Mouse (Mus musculus): ENCODE measurements around the gene Wdr20. TPM values are rescaled to one million over a fixed set of nuclear protein-coding genes. Genes with fewer than 3 reads are reported as not detected.

Gene Wdr20
- total and polyA plus RNA-seq, 3 experiments: 17.9 to 26.2 (median 22.8) TPM

DNA sequence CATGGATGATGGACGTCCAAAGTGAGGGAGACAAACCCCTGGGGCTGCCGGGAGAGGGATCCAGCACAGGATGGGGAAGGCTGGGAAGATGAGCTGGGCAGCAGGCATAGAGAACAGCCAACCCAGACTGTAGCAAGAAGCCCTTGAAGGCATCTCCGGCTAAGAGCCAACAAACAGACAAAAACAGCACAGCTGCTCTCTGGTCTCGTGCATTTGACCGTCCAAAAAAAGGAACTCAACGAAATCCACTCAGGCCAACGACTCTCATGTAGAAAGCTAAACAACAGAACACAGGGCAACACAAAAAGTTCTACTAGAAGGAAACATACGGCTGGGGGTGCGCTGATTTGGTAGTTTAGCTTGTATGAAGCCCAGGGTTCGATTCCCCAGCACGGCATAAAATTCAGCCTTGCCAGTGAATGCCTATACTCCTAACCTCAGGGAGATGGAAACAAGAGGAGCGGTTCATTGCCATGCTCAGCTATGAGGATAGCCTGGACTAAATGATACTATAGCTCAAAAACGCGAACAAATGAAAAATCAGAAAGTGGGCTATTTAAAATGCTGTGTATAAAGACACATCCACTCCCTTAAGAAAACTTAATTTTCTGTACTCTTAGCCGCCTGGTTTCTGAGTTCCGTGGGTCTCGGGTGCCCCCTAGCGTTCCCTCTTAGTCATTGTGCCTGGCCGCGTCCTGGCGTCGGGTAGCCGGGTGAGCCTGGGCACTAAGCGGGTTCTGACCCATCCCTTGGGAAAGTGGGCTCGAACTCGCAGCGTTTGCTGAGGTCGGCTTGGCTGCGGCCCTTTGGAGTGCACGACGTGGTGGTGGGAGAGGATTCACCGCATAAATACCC lies 105.7 kb downstream of the Wdr20 start:
- Histone ChIP-seq H3K4me2 (ENCODE audit: insufficient read depth, low read depth, poor library complexity, severe bottlenecking) (peak overlapping the region; percentile 82), H3K79me2 (replicated peaks; ENCODE audit: control insufficient read depth, extremely low read depth, insufficient read depth, poor library complexity, severe bottlenecking) (no peaks in the 10 kb centered on the region), H3K9me3 (replicated peaks; ENCODE audit: low read length) (no peaks in the 10 kb centered on the region), H3K27ac (ENCODE audit: insufficient read depth, low read depth) (no peak overlapping the region), H3K4me3 (replicated peaks in 1 of 3; ENCODE audit: low read depth in 2 of 3, low read length in 2 of 3, poor library complexity in 1 of 3) (peak overlapping the region; percentile 61 to 68 (median 64)), H3K27me3 (replicated peaks) (peaks cover 10% of the 10 kb centered on the region), H3K4me1 (ENCODE audit: control insufficient read depth in 1 of 2, insufficient read depth in 2 of 2) (peaks cover 3 to 28% of the 10 kb centered on the region in 2 experiments; a peak in 2 of 4 replicates), H3K36me3 (replicated peaks in 1 of 2; ENCODE audit: control insufficient read depth in 1 of 2, insufficient read depth in 1 of 2, low read length in 1 of 2) (no peaks in the 10 kb centered on the region), H3K9ac (ENCODE audit: insufficient read depth, low read depth) (peak overlapping the region; percentile 66)
- peak; percentile 81 for DNase-seq (ENCODE audit: extremely low read depth)
- TF ChIP-seq ZNF384 (IDR thresholded peaks at IDR 0.05; ENCODE audit: low read depth, low read length): no peak
- TF ChIP-seq BHLHE40 (IDR thresholded peaks at IDR 0.05; ENCODE audit: low read depth, low read length): peak; percentile 27; the same call in 1 of the 2 replicates
- peak; percentile 30; the same call in 1 of the 2 replicates for TF ChIP-seq ELF1 (IDR thresholded peaks at IDR 0.05; ENCODE audit: low read depth, low read length)
- TF ChIP-seq SMC3 (IDR thresholded peaks at IDR 0.05; ENCODE audit: low read depth, low read length): peak; percentile 73
- TF ChIP-seq RAD21 (IDR thresholded peaks at IDR 0.05; ENCODE audit: low read depth, low read length): peak; percentile 97
- peak; percentile 32 for TF ChIP-seq ZC3H11A (IDR thresholded peaks at IDR 0.05; ENCODE audit: low read depth, low read length)
- no peak for TF ChIP-seq MAZ (IDR thresholded peaks at IDR 0.05; ENCODE audit: low read depth, low read length)
- peak; percentile 51 to 93 for TF ChIP-seq CTCF (conservative IDR thresholded peaks at IDR 0.05 in 1 of 2, IDR thresholded peaks at IDR 0.05 in 1 of 2; ENCODE audit: low read depth in 2 of 2, low read length in 2 of 2)
- TF ChIP-seq MYC (IDR thresholded peaks at IDR 0.05; ENCODE audit: low read depth, low read length): 0 out of 2 replicates have a peak, but pooled peaks have one; percentile 58
- dilution Hi-C loops (cut with MboI; ENCODE audit: extremely low pct_ligation_motif_present, extremely low pct_unique_long_range_greater_than_20kb, low sequenced_read_pairs) (no loop called here), in situ Hi-C loops (cut with MboI; ENCODE audit: low pct_ligation_motif_present, low pct_unique_long_range_greater_than_20kb, low sequenced_read_pairs) (loop anchor here (5.0 to 10.0 kb wide), 3 partner anchors 109 to 426 kb away; partner anchors contain the start of gene Wdr20)

DNA sequence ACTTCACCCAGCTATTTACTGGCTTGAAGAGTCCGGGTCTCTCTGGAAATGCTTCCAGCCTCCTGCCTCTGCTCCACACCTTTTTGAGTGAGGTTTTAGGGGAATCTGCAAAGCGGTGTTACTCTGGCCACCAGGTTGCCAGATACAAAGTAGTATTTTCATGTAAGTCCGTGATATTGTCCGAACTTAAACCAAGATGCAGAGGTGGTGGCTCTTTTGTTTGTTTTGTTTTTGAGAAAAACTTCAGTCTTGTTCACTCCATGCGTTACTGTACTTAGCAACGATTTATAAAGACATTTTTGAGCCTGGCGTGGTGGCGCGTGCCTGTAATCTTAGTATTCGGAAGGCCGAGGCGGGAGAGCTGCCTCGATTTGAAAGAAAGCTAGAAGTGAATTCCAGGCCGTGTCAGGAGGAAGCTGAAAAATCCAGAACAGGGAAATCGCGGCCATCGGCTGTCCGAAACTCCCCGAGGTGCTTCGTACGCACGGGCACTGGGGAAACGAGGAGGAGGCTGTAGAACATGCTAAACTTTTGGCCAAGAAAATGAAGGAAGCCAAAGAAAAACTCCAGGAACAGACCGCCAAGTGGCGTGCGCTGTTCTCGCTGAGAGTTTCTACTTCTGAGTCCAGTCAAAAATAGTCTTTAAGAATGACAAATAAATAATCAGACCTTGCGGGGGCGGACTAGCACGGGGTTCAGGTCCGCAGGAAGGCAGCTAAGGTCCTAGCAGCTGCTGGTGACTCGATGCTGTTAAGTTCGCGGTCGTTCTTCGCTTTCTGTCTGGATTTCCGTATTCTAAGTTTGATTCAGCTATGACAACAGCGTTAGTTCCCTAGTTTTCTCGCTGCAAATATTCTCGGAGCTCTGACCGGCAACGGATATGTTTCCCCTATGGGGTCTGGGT lies 106.7 kb downstream of the Wdr20 start:
- Histone ChIP-seq H3K4me1 (ENCODE audit: control insufficient read depth in 1 of 2, insufficient read depth in 2 of 2) (peaks cover 3 to 32% of the 10 kb centered on the region in 2 experiments; a peak in 2 of 4 replicates), H3K36me3 (replicated peaks in 1 of 2; ENCODE audit: control insufficient read depth in 1 of 2, insufficient read depth in 1 of 2, low read length in 1 of 2) (no peaks in the 10 kb centered on the region), H3K79me2 (replicated peaks; ENCODE audit: control insufficient read depth, extremely low read depth, insufficient read depth, poor library complexity, severe bottlenecking) (no peaks in the 10 kb centered on the region), H3K27me3 (replicated peaks) (peaks cover 7% of the 10 kb centered on the region), H3K4me2 (ENCODE audit: insufficient read depth, low read depth, poor library complexity, severe bottlenecking) (peak overlapping the region; percentile 82), H3K9me3 (replicated peaks; ENCODE audit: low read length) (no peaks in the 10 kb centered on the region), H3K9ac (ENCODE audit: insufficient read depth, low read depth) (peak overlapping the region; percentile 66), H3K27ac (ENCODE audit: insufficient read depth, low read depth) (peak overlapping the region; percentile 40), H3K4me3 (replicated peaks in 1 of 3; ENCODE audit: low read depth in 2 of 3, low read length in 2 of 3, poor library complexity in 1 of 3) (peak overlapping the region; percentile 61 to 68 (median 64))
- TF ChIP-seq CTCF (conservative IDR thresholded peaks at IDR 0.05 in 1 of 2, IDR thresholded peaks at IDR 0.05 in 1 of 2; ENCODE audit: low read depth in 2 of 2, low read length in 2 of 2) (peak in 1 of 2 experiments; percentile 17; a peak in 1 of 4 replicates), MAX (IDR thresholded peaks at IDR 0.05; ENCODE audit: low read length) (peak; percentile 65), MAZ (IDR thresholded peaks at IDR 0.05; ENCODE audit: low read depth, low read length) (peak; percentile 23; the same call in 1 of the 2 replicates), PAX5 (IDR thresholded peaks at IDR 0.05; ENCODE audit: low read length) (no peak), RAD21 (IDR thresholded peaks at IDR 0.05; ENCODE audit: low read depth, low read length) (no peak), UBTF (IDR thresholded peaks at IDR 0.05; ENCODE audit: low read depth, low read length) (0 out of 2 replicates have a peak, but pooled peaks have one; percentile 54), ETS1 (conservative IDR thresholded peaks at IDR 0.05; ENCODE audit: low read depth, low read length) (0 out of 2 replicates have a peak, but pooled peaks have one; percentile 17), ZMIZ1 (IDR thresholded peaks at IDR 0.05; ENCODE audit: low read depth, low read length) (0 out of 2 replicates have a peak, but pooled peaks have one; percentile 30), SIN3A (IDR thresholded peaks at IDR 0.05; ENCODE audit: low read length) (peak; percentile 67; the same call in 1 of the 2 replicates), MYC (IDR thresholded peaks at IDR 0.05; ENCODE audit: low read depth, low read length) (peak; percentile 39; the same call in 1 of the 2 replicates)
- DNase-seq (ENCODE audit: extremely low read depth): no peak
- dilution Hi-C loops (cut with MboI; ENCODE audit: extremely low pct_ligation_motif_present, extremely low pct_unique_long_range_greater_than_20kb, low sequenced_read_pairs): no loop called here
- in situ Hi-C loops (cut with MboI; ENCODE audit: low pct_ligation_motif_present, low pct_unique_long_range_greater_than_20kb, low sequenced_read_pairs): loop anchor here (5.0 to 10.0 kb wide), 3 partner anchors 110 to 427 kb away; partner anchors contain the start of gene Wdr20

Measured in CH12.LX (cell line).